Mouse (Mus musculus): ENCODE measurements around the gene Axin2.

Axin2 gene

GRCm38 (mm10) chr11:108902303-108902702 is 17.8 kb upstream of the Axin2 start:
- DNase-seq (ENCODE audit: low spot score in 2 of 2) = no peak

- no peak for DNase-seq (ENCODE audit: low spot score in 2 of 2)
Measured at GRCm38 (mm10) chr11:108906590-108907254, 13.4 kb upstream of the Axin2 start.

GRCm38 (mm10) chr11:108909396-108910195 is 10.6 kb upstream of the Axin2 start:
- DNase-seq (ENCODE audit: low spot score in 2 of 2) = no peak

GRCm38 (mm10) chr11:108910328-108910886 is 9.7 kb upstream of the Axin2 start:
- no peak for DNase-seq (ENCODE audit: low spot score in 2 of 2)

GRCm38 (mm10) chr11:108910903-108911302 is 9.2 kb upstream of the Axin2 start:
- DNase-seq (ENCODE audit: low spot score in 2 of 2) = no peak

- no peak for DNase-seq (ENCODE audit: low spot score in 2 of 2)
Measured at GRCm38 (mm10) chr11:108912174-108912573, 8.0 kb upstream of the Axin2 start.

GRCm38 (mm10) chr11:108917422-108918324 is 2.5 kb upstream of the Axin2 start:
- DNase-seq (ENCODE audit: low spot score in 2 of 2) = no peak

GRCm38 (mm10) chr11:108920636-108921505 is 722 bp downstream of the Axin2 start:
- peak; percentile 72 to 82 for DNase-seq (ENCODE audit: low spot score in 2 of 2)

- DNase-seq (ENCODE audit: low spot score in 2 of 2) = peak in 1 of 2 experiments; percentile 52
Measured at GRCm38 (mm10) chr11:108921506-108922455, 1.6 kb downstream of the Axin2 start.

- DNase-seq (ENCODE audit: low spot score in 2 of 2) = no peak
Measured at GRCm38 (mm10) chr11:108922511-108923187, 2.5 kb downstream of the Axin2 start.

GRCm38 (mm10) chr11:108923188-108923575 is 3.0 kb downstream of the Axin2 start:
- DNase-seq (ENCODE audit: low spot score in 2 of 2) = no peak

GRCm38 (mm10) chr11:108923781-108924180 is 3.6 kb downstream of the Axin2 start:
- no peak for DNase-seq (ENCODE audit: low spot score in 2 of 2)

- DNase-seq (ENCODE audit: low spot score in 2 of 2) = no peak
Measured at GRCm38 (mm10) chr11:108924346-108924745, 4.2 kb downstream of the Axin2 start.

GRCm38 (mm10) chr11:108925202-108925601 is 5.1 kb downstream of the Axin2 start:
- DNase-seq (ENCODE audit: low spot score in 2 of 2) = peak; percentile 85 to 92

GRCm38 (mm10) chr11:108925826-108926225 is 5.7 kb downstream of the Axin2 start:
- DNase-seq (ENCODE audit: low spot score in 2 of 2) = no peak

- no peak for DNase-seq (ENCODE audit: low spot score in 2 of 2)
Measured at GRCm38 (mm10) chr11:108926345-108927092, 6.4 kb downstream of the Axin2 start.

GRCm38 (mm10) chr11:108927093-108927444 is 6.9 kb downstream of the Axin2 start:
- no peak for DNase-seq (ENCODE audit: low spot score in 2 of 2)

GRCm38 (mm10) chr11:108928096-108928495 is 7.9 kb downstream of the Axin2 start:
- no peak for DNase-seq (ENCODE audit: low spot score in 2 of 2)

Data from frontal cortex, postnatal 36 days (tissue).